Mouse (Mus musculus) frontal cortex, postnatal 36 days (tissue): ENCODE data around the gene Foxp2.

Experiments used
- DNase-seq, 2 experiments: peaks; one replicate each; pipeline ENCODE4 v3.0.0; 2022; ENCODE audit warnings: low spot score in 2 of 2

The Foxp2 gene

DNA sequence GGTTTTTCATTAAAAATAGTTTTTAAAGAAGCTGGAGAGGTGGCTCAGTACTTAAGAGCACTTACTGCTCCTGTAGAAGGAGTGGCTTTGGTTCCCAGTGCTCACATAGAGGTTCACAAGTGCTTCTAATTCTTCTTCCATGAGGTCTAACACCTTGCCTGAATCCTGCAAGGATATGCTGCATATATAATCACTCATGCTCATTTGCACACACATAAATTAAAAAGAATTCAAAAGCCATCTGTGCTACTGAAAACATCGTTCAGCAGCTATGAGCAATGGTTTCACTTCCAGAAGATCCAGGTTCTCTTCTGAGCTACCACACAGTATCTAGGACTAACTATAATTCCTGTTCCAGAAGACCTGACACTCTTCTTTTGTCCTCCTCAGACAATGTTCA lies 200.4 kb downstream of the Foxp2 start:
- DNase-seq: peak in 1 of 2 experiments; percentile 7

GRCm38 (mm10) chr6:15120916-15121315 lies 219.8 kb downstream of the Foxp2 start:
- no peak for DNase-seq

GRCm38 (mm10) chr6:15121339-15121738 lies 220.2 kb downstream of the Foxp2 start:
- no peak for DNase-seq

DNA sequence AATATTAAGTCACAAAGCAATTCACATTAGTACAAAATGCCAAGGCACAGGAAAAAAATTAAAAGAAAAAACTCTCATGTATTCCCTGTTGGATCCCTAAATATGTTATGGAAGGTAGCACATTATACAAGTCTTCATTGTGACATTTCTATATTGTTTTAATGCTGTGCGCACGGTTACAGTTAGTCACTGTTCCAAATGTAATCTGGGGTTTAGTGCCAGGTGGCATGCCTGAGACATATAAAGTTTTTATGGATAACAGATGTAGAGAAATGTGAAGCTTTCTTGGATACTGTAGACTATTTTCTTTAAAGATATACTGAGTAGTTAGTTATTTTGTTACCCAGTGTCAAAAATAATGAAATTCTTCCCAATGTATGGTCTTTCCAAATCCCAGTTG lies 229.0 kb downstream of the Foxp2 start:
- no peak for DNase-seq

DNA sequence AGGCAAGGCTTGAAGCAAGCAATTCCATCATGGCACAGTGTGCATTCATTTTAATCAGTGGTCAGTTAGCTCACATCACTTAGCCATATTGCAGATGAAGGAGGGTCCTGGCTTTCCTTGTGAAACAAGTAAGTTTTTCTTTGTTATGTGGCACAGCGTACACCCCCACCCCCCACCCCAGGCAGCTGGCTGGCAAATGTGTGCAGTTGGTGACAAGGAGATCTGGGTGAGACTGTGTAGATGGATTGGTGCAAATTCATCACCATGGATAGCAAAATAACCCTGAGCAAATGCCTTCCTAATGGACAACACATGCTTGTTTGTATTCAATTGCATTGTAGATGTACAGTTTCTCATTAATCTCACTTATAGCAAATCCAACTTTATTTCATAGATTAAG lies 240.9 kb downstream of the Foxp2 start:
- DNase-seq: no peak

DNA sequence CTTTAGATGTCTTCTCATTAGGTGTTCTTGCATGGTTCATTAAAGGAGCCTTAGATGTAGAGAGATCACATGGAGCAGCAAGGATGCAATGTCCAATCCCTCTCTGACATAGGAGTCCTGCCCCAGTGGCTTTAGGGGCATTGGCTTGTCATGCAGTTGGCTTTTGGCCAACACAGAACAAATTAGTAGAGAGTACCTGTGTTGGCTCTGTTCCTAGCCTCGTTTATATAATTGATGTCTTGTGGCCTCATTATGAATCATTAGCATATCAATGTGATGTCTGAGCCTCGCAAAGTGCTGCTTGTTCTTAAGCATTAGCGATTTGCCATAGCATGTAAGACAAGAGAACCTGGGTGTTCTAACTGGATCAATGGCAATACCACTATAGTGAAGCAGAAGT lies 250.5 kb downstream of the Foxp2 start:
- DNase-seq: no peak

- no peak for DNase-seq
Observed at GRCm38 (mm10) chr6:15163508-15164053, 262.4 kb downstream of the Foxp2 start.

GRCm38 (mm10) chr6:15176754-15177153 lies 275.6 kb downstream of the Foxp2 start:
- no peak for DNase-seq

DNA sequence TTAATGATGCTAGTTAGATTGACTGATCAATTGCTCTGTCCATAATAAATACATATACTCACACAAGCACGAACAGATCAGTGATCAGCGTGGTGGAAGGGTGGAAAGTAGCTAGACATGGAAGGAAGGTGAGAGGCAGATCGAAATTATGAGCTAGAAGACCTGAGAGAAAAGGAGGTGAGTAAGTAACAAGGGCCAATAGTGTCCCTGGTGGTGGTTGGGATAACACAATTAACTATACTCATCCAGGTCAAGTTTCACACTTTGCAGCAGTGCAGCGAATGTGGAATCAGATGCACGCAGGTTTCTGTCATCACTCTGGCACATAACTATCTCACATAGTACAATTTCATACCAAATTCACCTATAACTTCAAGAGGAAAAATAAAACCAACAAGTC lies 291.7 kb downstream of the Foxp2 start:
- no peak for DNase-seq

DNA sequence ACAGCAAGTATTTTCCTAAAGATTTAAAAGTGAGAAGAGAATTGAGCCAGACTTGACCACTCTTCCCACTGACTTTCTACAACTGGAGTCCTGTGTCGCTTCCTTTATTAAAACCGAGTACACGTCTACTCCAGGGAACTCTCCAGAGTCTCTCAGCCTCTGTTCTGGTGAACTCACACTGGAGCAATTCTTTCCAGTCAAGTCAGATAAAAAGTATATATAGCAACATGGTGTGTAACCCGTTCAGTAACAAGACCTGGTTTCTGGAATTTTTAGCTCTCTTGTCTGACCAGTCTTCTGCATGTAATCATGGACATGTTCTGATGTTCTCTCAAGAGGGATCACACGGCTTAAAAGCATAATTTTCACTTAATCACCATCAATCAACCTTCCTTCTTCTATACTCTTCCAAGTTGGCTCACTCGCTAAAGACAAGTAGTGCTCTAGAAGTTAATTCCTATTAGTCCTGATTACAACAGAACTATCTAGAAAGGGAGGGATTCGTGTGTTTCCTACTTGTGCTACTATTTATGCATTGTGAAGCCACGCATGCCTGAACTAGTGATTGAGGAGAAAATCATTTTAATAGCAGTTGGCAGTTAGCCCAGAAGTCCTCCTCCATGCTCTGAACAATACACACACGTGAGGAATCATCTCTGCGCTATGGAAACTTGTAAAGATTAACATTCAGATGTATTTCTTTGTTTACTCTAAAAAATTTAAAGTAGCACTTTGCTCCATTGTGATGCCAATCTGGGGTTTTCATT lies 341.2 kb downstream of the Foxp2 start:
- DNase-seq: no peak

GRCm38 (mm10) chr6:15257393-15257792 lies 356.2 kb downstream of the Foxp2 start:
- peak; percentile 20 to 39 for DNase-seq

DNA sequence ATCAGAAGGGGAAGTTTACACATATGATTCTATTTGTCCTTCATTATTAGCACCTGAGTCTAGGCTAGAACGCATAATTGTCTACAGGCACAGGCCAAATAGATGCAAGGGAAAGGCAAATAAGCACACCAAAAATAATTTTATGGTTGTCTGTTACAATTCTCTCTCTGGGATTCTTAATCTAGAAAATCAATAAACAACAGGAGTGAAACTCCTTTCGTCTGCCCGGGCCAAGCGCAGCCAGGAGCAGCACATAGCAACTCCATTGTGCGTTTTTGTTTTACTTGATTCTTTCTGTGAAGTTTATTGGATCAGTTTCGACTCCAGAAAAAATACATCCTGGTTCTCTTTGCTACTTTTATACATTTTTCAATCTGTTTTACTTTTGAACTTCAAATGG lies 356.7 kb downstream of the Foxp2 start:
- DNase-seq: no peak

- no peak for DNase-seq
Observed at GRCm38 (mm10) chr6:15268136-15268535, 367.0 kb downstream of the Foxp2 start.

DNA sequence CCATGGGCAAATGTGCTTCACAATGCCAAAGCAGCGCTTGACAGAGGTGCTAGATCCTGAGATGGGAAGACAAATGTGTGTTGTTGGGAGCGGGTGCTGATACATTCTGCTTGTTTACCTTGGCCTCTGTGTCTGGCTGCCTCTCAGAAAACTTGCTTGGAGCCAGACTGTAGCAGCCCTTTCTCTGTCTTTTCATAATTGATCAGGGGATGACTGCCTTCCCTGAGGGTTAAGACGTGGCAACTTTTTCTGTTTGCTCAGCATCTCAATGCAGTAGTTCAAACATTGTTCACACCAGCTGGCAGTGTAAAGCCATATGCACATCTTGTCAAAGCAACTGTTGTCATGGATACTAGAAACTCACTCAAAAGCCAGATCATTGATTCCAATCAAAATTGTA lies 384.1 kb downstream of the Foxp2 start:
- DNase-seq: no peak

DNA sequence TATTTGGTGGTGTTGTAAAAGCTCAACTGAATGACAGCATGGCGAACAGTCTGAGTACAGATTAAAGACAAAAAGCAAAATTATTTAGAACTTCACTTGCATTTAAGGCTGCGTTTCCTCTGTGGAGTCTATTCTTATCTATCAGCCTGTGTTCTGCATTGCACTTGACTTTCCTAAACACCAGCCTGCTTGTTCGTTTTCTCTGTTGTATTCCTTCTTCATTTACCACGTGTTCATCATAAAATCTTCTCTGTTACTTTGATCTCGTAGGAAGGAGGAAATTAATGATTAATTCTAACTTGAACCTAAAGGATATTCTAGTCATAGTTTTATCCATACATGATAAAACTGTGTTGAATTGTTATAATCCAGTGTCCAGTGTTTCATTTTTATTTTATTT lies 392.9 kb downstream of the Foxp2 start:
- no peak for DNase-seq

DNA sequence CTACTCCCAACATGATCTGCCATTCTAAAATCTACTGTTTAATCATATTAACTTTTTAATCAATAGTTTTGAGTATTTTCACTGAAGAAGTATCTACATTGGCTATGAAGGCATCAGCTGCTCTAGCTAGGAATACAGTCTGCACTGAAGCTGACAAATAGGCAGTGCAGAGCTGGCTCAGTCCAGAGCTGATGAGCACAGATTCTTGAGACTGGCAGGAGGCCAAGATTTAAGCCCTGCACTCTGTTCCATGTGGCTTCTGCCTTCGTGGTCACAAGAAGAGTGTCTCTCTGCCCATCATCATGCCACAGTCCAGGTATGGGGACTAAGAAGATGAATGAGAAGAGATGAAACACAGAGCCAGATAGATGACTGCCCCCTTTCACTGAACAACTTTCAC lies 398.1 kb downstream of the Foxp2 start:
- no peak for DNase-seq

DNA sequence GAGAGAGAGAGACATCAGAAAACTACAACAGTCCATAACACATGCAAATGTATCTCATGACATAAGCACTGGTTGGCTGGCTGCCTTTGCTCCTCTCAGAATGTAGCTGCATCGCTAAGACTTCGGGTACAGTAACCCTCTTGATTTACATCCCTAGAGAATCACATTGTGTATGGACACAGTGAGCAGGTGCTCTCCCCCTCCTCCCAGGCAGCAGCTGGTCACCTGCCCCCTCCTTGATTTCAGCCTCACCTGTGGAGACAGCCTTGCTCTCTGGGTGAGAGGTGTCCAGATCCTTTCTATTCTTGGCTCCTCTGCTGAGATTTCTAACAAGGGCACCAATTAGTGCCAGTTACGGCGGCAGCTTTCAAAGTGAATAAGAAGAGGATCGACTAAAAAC lies 409.5 kb downstream of the Foxp2 start:
- DNase-seq: peak; percentile 8 to 36

GRCm38 (mm10) chr6:15316948-15317347 lies 415.8 kb downstream of the Foxp2 start:
- no peak for DNase-seq

GRCm38 (mm10) chr6:15318343-15318742 lies 417.2 kb downstream of the Foxp2 start:
- peak in 1 of 2 experiments; percentile 18 for DNase-seq

GRCm38 (mm10) chr6:15321551-15321974 lies 420.4 kb downstream of the Foxp2 start:
- DNase-seq: no peak

DNA sequence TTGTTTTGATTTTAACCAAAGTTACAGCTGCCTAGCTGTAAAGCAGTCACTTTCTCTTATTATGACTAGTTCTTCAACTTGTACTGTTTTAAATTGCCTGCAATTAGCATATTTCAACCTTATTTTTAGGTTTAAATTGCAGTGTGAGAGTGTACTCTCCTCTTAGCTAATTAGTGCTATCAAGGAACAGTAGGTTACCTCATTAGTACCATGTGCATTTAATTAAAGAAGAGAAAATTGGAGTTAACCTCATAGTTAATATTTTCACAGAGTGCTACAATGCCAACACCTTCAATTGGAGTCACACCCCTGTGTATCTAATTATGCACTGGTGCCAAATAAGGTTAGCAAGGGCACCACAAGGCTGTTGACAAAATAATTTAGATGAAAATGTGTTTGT lies 421.9 kb downstream of the Foxp2 start:
- DNase-seq: no peak

GRCm38 (mm10) chr6:15347705-15348104 lies 446.6 kb downstream of the Foxp2 start:
- no peak for DNase-seq

- no peak for DNase-seq
Observed at GRCm38 (mm10) chr6:15355852-15356251, 454.7 kb downstream of the Foxp2 start.

DNA sequence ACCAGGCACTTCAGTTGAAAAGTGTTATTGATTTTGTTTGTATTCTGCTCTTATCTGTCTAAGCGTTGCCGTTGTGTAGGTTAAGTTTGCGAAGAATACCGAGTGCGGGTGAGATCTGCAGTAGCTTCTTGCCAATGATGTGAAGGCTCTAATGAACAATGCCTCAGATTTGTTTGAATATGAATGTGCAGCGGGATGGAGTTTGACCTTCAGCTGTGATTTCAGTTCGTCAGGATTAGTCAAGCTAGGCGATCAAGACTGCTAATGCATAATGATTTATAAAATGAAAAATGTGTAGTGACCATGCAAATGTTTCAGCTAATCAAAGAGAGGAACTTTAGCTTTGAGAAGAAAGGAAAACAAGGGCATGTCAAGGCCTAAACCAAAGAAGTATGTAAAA lies 469.1 kb downstream of the Foxp2 start:
- DNase-seq: no peak
